Mouse (Mus musculus): ENCODE measurements at regions not wholly inside any gene's neighbourhood (a gene's known extent, or its start where the extent isn't known, plus 50 kb on each side); places are given as distances from the start of the nearest gene placed in this dataset.

- TF ChIP-seq MAFK (IDR thresholded peaks at IDR 0.05; ENCODE audit: insufficient read depth, low read depth, low read length) (no peak), ZC3H11A (IDR thresholded peaks at IDR 0.05; ENCODE audit: borderline replicate concordance, low read depth, low read length) (no peak)
Measured at GRCm38 (mm10) chr8:76187293-76187692, 711.9 kb upstream of the Nr3c2 start.

Measured in ES-E14 (cell line).